Comparison of ENCODE assay signal across 16 mouse cellular contexts in the genomic region with DNA sequence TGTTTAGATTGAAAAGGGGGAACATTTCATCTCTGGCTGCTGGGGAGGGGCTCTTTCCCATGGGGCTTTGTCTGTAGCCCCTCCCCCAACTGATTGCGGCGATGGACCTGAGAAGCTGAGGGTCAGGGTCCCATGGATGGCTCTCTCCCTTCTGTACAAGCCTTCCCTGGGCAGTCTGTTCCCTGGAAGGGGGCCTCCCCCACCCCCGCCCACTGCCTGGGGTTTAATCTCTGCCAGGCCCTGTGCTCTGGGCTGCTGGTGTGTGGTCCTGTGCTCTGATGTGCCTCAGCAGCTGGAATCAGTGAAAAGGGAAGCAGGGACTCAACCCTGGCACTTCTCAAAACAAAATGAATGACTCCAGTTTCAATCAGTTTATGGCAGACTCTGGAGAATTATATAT. TPM values are rescaled to one million over a fixed set of nuclear protein-coding genes. Genes with fewer than 3 reads are reported as not detected.
DNase-seq lines count a peak whose midpoint lies in the region; ATAC-seq and TF ChIP-seq lines count a peak whose summit lies in the region.
"Had no signal": no experiment of that assay in that cellular context is flagged by ENCODE, and none has a peak within 500 bp of the region (broad histone marks: within the 10 kb centered on the region; RNA-seq: fewer than 3 reads in every experiment).

No protein-coding gene starts in this region.

- no peaks in the 10 kb centered on the region for H3K36me3 ChIP-seq in forebrain, embryonic 10.5 days (replicated peaks)
- H3K36me3 ChIP-seq in forebrain, embryonic 15.5 days, result no peaks in the 10 kb centered on the region
- H3K36me3 ChIP-seq in midbrain, embryonic 12.5 days, result no peaks in the 10 kb centered on the region
- H3K36me3 ChIP-seq in midbrain, postnatal 0 days (ENCODE audit: insufficient read depth, low read length), result no peaks in the 10 kb centered on the region
- no peaks in the 10 kb centered on the region for H3K36me3 ChIP-seq in hindbrain, embryonic 16.5 days (ENCODE audit: control insufficient read depth, insufficient read depth, low read length)
- H3K36me3 ChIP-seq in neural tube, embryonic 13.5 days, result no peaks in the 10 kb centered on the region

- no peak for ATAC-seq in forebrain, embryonic 15.5 days (replicated peaks)
- peak; percentile 91 for ATAC-seq in midbrain, embryonic 12.5 days (ENCODE audit: low FRiP score, low read depth)
- ATAC-seq in midbrain, postnatal 0 days (ENCODE audit: low FRiP score), result no peak
- no peak for ATAC-seq in hindbrain, embryonic 16.5 days
- peak; percentile 53; the same call in 1 of the 2 replicates for ATAC-seq in neural tube, embryonic 13.5 days (ENCODE audit: low read depth)

- no peaks in the 10 kb centered on the region for H3K9me3 ChIP-seq in forebrain, embryonic 10.5 days
- no peaks in the 10 kb centered on the region for H3K9me3 ChIP-seq in forebrain, embryonic 15.5 days
- no peaks in the 10 kb centered on the region for H3K9me3 ChIP-seq in midbrain, embryonic 12.5 days
- no peaks in the 10 kb centered on the region for H3K9me3 ChIP-seq in midbrain, postnatal 0 days (ENCODE audit: low read length)
- H3K9me3 ChIP-seq in hindbrain, embryonic 16.5 days (ENCODE audit: control insufficient read depth, low read length), result no peaks in the 10 kb centered on the region
- no peaks in the 10 kb centered on the region for H3K9me3 ChIP-seq in neural tube, embryonic 13.5 days
- H3K9me3 ChIP-seq: G1E had no signal

- H3K27ac ChIP-seq in forebrain, embryonic 10.5 days, result peak overlapping the region; percentile 82
- no peak overlapping the region for H3K27ac ChIP-seq in forebrain, embryonic 15.5 days (replicated peaks)
- H3K27ac ChIP-seq in midbrain, embryonic 12.5 days (replicated peaks), result 0 out of 2 replicates have a peak overlapping the region, but pooled peaks have one; percentile 66
- no peak overlapping the region for H3K27ac ChIP-seq in midbrain, postnatal 0 days (ENCODE audit: low read depth, low read length)
- H3K27ac ChIP-seq in hindbrain, embryonic 16.5 days (ENCODE audit: low read depth, low read length), result no peak overlapping the region
- H3K27ac ChIP-seq in neural tube, embryonic 13.5 days (replicated peaks), result no peak overlapping the region
- H3K27ac ChIP-seq: heart, adult 2 months; macrophage had no signal

- no peak overlapping the region for H3K9ac ChIP-seq in forebrain, embryonic 15.5 days (replicated peaks)
- H3K9ac ChIP-seq in midbrain, embryonic 12.5 days (replicated peaks), result no peak overlapping the region; the same call in 1 of the 2 replicates
- H3K9ac ChIP-seq in midbrain, postnatal 0 days (replicated peaks; ENCODE audit: low read length, poor library complexity, severe bottlenecking), result no peak overlapping the region
- H3K9ac ChIP-seq in hindbrain, embryonic 16.5 days (ENCODE audit: low read depth, low read length), result 0 out of 2 replicates have a peak overlapping the region, but pooled peaks have one; percentile 8
- H3K9ac ChIP-seq in neural tube, embryonic 13.5 days, result no peak overlapping the region; the same call in 1 of the 2 replicates

- DNase-seq in forebrain, embryonic 10.5 days (ENCODE audit: extremely low spot score, low spot score), result peak; percentile 43
- no peak for DNase-seq in midbrain, postnatal 0 days (ENCODE audit: low spot score)
- no peak for DNase-seq in urinary bladder, postnatal 10 days (ENCODE audit: low spot score)
- no peak for DNase-seq in thymus, postnatal 25 days
- DNase-seq: heart, adult 2 months; kidney, adult 18-20 months; thymus, postnatal 36 days had no signal

- H3K4me1 ChIP-seq in forebrain, embryonic 10.5 days, result peaks cover 32% of the 10 kb centered on the region
- peaks cover 3% of the 10 kb centered on the region; the same call in 1 of the 2 replicates for H3K4me1 ChIP-seq in forebrain, embryonic 15.5 days
- H3K4me1 ChIP-seq in midbrain, embryonic 12.5 days, result peaks cover 17% of the 10 kb centered on the region
- H3K4me1 ChIP-seq in midbrain, postnatal 0 days (ENCODE audit: insufficient read depth, low read length), result 0 out of 2 replicates have a peak, but pooled peaks cover 6% of the 10 kb centered on the region
- H3K4me1 ChIP-seq in hindbrain, embryonic 16.5 days (ENCODE audit: control insufficient read depth, insufficient read depth, low read depth, low read length), result no peaks in the 10 kb centered on the region
- peaks cover 10% of the 10 kb centered on the region for H3K4me1 ChIP-seq in neural tube, embryonic 13.5 days (replicated peaks)

- no peak for TF ChIP-seq CTCF in midbrain, postnatal 0 days (IDR thresholded peaks at IDR 0.05)

- H3K4me2 ChIP-seq in forebrain, embryonic 15.5 days (replicated peaks), result no peak overlapping the region
- peak overlapping the region; percentile 27 for H3K4me2 ChIP-seq in midbrain, embryonic 12.5 days (replicated peaks)
- no peak overlapping the region for H3K4me2 ChIP-seq in midbrain, postnatal 0 days (ENCODE audit: low read depth, low read length, poor library complexity, severe bottlenecking)
- H3K4me2 ChIP-seq in hindbrain, embryonic 16.5 days (ENCODE audit: low read length), result no peak overlapping the region
- no peak overlapping the region for H3K4me2 ChIP-seq in neural tube, embryonic 13.5 days
- H3K4me2 ChIP-seq: liver, embryonic 11.5 days had no signal

- peaks cover 36% of the 10 kb centered on the region for H3K27me3 ChIP-seq in forebrain, embryonic 10.5 days (ENCODE audit: poor library complexity, severe bottlenecking)
- H3K27me3 ChIP-seq in forebrain, embryonic 15.5 days, result no peaks in the 10 kb centered on the region
- H3K27me3 ChIP-seq in midbrain, embryonic 12.5 days, result no peaks in the 10 kb centered on the region
- H3K27me3 ChIP-seq in midbrain, postnatal 0 days (ENCODE audit: insufficient read depth, low read length), result no peaks in the 10 kb centered on the region
- no peaks in the 10 kb centered on the region; the same call in 1 of the 2 replicates for H3K27me3 ChIP-seq in hindbrain, embryonic 16.5 days (replicated peaks; ENCODE audit: control insufficient read depth, insufficient read depth, low read length)
- H3K27me3 ChIP-seq in neural tube, embryonic 13.5 days, result no peaks in the 10 kb centered on the region

- H3K4me3 ChIP-seq in forebrain, embryonic 10.5 days, result peak overlapping the region; percentile 35
- no peak overlapping the region for H3K4me3 ChIP-seq in forebrain, embryonic 15.5 days
- H3K4me3 ChIP-seq in midbrain, embryonic 12.5 days, result no peak overlapping the region
- no peak overlapping the region for H3K4me3 ChIP-seq in midbrain, postnatal 0 days (ENCODE audit: low read depth, low read length)
- no peak overlapping the region for H3K4me3 ChIP-seq in hindbrain, embryonic 16.5 days (ENCODE audit: low read length)
- no peak overlapping the region for H3K4me3 ChIP-seq in neural tube, embryonic 13.5 days
- H3K4me3 ChIP-seq: erythroblast, embryonic 14.5 days; heart, adult 2 months had no signal

- WGBS in forebrain, embryonic 10.5 days, result 0% methylated on average over 3 of the region's 3 CpGs
- WGBS in forebrain, embryonic 15.5 days, result 9% methylated on average over 3 of the region's 3 CpGs
- 0% methylated on average over 3 of the region's 3 CpGs for WGBS in midbrain, embryonic 12.5 days
- WGBS in midbrain, postnatal 0 days, result 5% methylated on average over 3 of the region's 3 CpGs
- 10% methylated on average over 3 of the region's 3 CpGs for WGBS in hindbrain, embryonic 16.5 days
- 14% methylated on average over 3 of the region's 3 CpGs for WGBS in neural tube, embryonic 13.5 days

RNA-seq across cellular contexts. Expression of gene Smoc1, which starts 16.8 kb away (rescaled TPM):
- 14.9 and 15.9 TPM in 2 replicates for polyA plus RNA-seq in forebrain, embryonic 10.5 days (2016; fragmentation: Nextera tagmentation; extraction: Ambion mirVana)
- polyA plus RNA-seq in forebrain, embryonic 15.5 days (2015; fragmentation: Nextera tagmentation; extraction: Ambion mirVana), result 10.3 and 12.1 TPM in 2 replicates
- 21.4 and 32.0 TPM in 2 replicates for polyA plus RNA-seq in midbrain, embryonic 12.5 days (2016; fragmentation: Nextera tagmentation; extraction: Ambion mirVana)
- 28.7 and 32.0 TPM in 2 replicates for total RNA-seq in midbrain, postnatal 0 days (2014; rRNA removed)
- 24.5 and 26.6 TPM in 2 replicates for polyA plus RNA-seq in midbrain, postnatal 0 days (2015; fragmentation: Nextera tagmentation; extraction: Ambion mirVana)
- polyA plus RNA-seq in hindbrain, embryonic 16.5 days (2015; fragmentation: Nextera tagmentation; extraction: Ambion mirVana), result 34.3 and 36.3 TPM in 2 replicates
- 9.2 and 10.5 TPM in 2 replicates for polyA plus RNA-seq in neural tube, embryonic 13.5 days (2015; fragmentation: Nextera tagmentation; extraction: Ambion mirVana)

RNA-seq across cellular contexts. Expression of gene Slc10a1, which starts 41.3 kb away (rescaled TPM):
- 0.60 and 0.79 TPM in 2 replicates for polyA plus RNA-seq in forebrain, embryonic 10.5 days (2016; fragmentation: Nextera tagmentation; extraction: Ambion mirVana)
- 0.61 and 0.83 TPM in 2 replicates for polyA plus RNA-seq in forebrain, embryonic 15.5 days (2015; fragmentation: Nextera tagmentation; extraction: Ambion mirVana)
- 0.55 and 0.83 TPM in 2 replicates for polyA plus RNA-seq in midbrain, embryonic 12.5 days (2016; fragmentation: Nextera tagmentation; extraction: Ambion mirVana)
- total RNA-seq in midbrain, postnatal 0 days (2014; rRNA removed), result not detected in 2 replicates
- polyA plus RNA-seq in midbrain, postnatal 0 days (2015; fragmentation: Nextera tagmentation; extraction: Ambion mirVana), result 0.12 TPM in 1 of 2 replicates, not detected in the other
- polyA plus RNA-seq in hindbrain, embryonic 16.5 days (2015; fragmentation: Nextera tagmentation; extraction: Ambion mirVana), result 0.43 and 0.61 TPM in 2 replicates
- polyA plus RNA-seq in neural tube, embryonic 13.5 days (2015; fragmentation: Nextera tagmentation; extraction: Ambion mirVana), result 0.18 and 0.96 TPM in 2 replicates
- total RNA-seq: heart, adult 2 months; layer of hippocampus, postnatal 10 days had no signal
- polyA plus RNA-seq: erythroblast, embryonic 14.5 days; G1E; heart, adult 2 months; macrophage had no signal

Comparison
In these comparisons a context has a peak if more than half of its experiments do, and no peak if none do; other contexts are left out.
1. H3K27ac ChIP-seq: peak in forebrain, embryonic 10.5 days (single experiment) and midbrain, embryonic 12.5 days (single experiment); none in forebrain, embryonic 15.5 days (single experiment), midbrain, postnatal 0 days (single experiment), hindbrain, embryonic 16.5 days (single experiment) and neural tube, embryonic 13.5 days (single experiment).
2. ATAC-seq: peak in midbrain, embryonic 12.5 days (single experiment) and neural tube, embryonic 13.5 days (single experiment); none in forebrain, embryonic 15.5 days (single experiment), midbrain, postnatal 0 days (single experiment) and hindbrain, embryonic 16.5 days (single experiment).